Mouse (Mus musculus): ENCODE results near the gene Mapkapk3.

GRCm38 (mm10) chr9:107327879-107328620 lies 38.4 kb upstream of the Mapkapk3 start:
- TF ChIP-seq CTCF (IDR thresholded peaks at IDR 0.05; ENCODE audit: borderline replicate concordance, insufficient read depth, low read length) (no peak), POLR2A (IDR thresholded peaks at IDR 0.05; ENCODE audit: low read depth, low read length) (no peak)
